Mouse (Mus musculus): ENCODE data around the gene Pex11g. TPM values are rescaled to one million over a fixed set of nuclear protein-coding genes. Genes with fewer than 3 reads are reported as not detected.

Pex11g gene
- total and polyA plus RNA-seq, 3 experiments, result 1.1 to 5.0 (median 2.1) TPM

- ATAC-seq (ENCODE audit: extremely low read depth, insufficient number of reproducible peaks, low FRiP score, poor library complexity, severe bottlenecking) (no peak), DNase-seq (ENCODE audit: low spot score) (no peak)
- peaks cover 6% of the 10 kb centered on the region for H3K4me1 ChIP-seq (ENCODE audit: insufficient read depth, low read depth, low read length)
Observed at GRCm38 (mm10) chr8:3449226-3449625, 18.3 kb downstream of the Pex11g start.

GRCm38 (mm10) chr8:3439510-3439909, 28.0 kb downstream of the Pex11g start:
- Histone ChIP-seq H3K36me3 (replicated peaks) (peaks cover 91% of the 10 kb centered on the region), H3K4me1 (ENCODE audit: insufficient read depth, low read depth, low read length) (peaks cover 34% of the 10 kb centered on the region), H3K9me3 (replicated peaks) (no peaks in the 10 kb centered on the region), H3K27me3 (ENCODE audit: insufficient read depth, low read length) (no peaks in the 10 kb centered on the region), H3K4me3 (ENCODE audit: low read depth, low read length) (no peak overlapping the region)
- TF ChIP-seq POLR2AphosphoS5 (IDR thresholded peaks at IDR 0.05; ENCODE audit: insufficient replicate concordance, low read depth, low read length) (no peak), CTCF (IDR thresholded peaks at IDR 0.05; ENCODE audit: low read depth, low read length) (0 out of 2 replicates have a peak, but pooled peaks have one; percentile 16)
- ATAC-seq (ENCODE audit: extremely low read depth, insufficient number of reproducible peaks, low FRiP score, poor library complexity, severe bottlenecking) (no peak), DNase-seq (ENCODE audit: low spot score) (no peak)

More at GRCm38 (mm10) chr8:3449226-3449625, 18.3 kb downstream of the Pex11g start:
- Histone ChIP-seq H3K9me3 (replicated peaks) (no peaks in the 10 kb centered on the region), H3K4me3 (ENCODE audit: low read depth, low read length) (no peak overlapping the region), H3K27me3 (ENCODE audit: insufficient read depth, low read length) (no peaks in the 10 kb centered on the region), H3K36me3 (replicated peaks) (peaks cover 99% of the 10 kb centered on the region)
- TF ChIP-seq GATA2 (IDR thresholded peaks at IDR 0.05; ENCODE audit: borderline replicate concordance, low read depth, low read length) (no peak), TAL1 (conservative IDR thresholded peaks at IDR 0.05; ENCODE audit: low read depth, low read length) (no peak), CTCF (IDR thresholded peaks at IDR 0.05; ENCODE audit: low read depth, low read length) (no peak), GATA1 (IDR thresholded peaks at IDR 0.05; ENCODE audit: borderline replicate concordance, low read length) (no peak), POLR2AphosphoS5 (IDR thresholded peaks at IDR 0.05; ENCODE audit: insufficient replicate concordance, low read depth, low read length) (no peak)

- ATAC-seq (ENCODE audit: extremely low read depth, insufficient number of reproducible peaks, low FRiP score, poor library complexity, severe bottlenecking), result peak; percentile 67
- TF ChIP-seq TAL1 (conservative IDR thresholded peaks at IDR 0.05; ENCODE audit: low read depth, low read length) (0 out of 2 replicates have a peak, but pooled peaks have one; percentile 21), GATA1 (IDR thresholded peaks at IDR 0.05; ENCODE audit: borderline replicate concordance, low read length) (no peak)
- Histone ChIP-seq H3K9me3 (replicated peaks) (no peaks in the 10 kb centered on the region), H3K36me3 (replicated peaks) (peaks cover 93% of the 10 kb centered on the region), H3K4me3 (ENCODE audit: low read depth, low read length) (no peak overlapping the region), H3K4me1 (ENCODE audit: insufficient read depth, low read depth, low read length) (peaks cover 41% of the 10 kb centered on the region), H3K27me3 (ENCODE audit: insufficient read depth, low read length) (no peaks in the 10 kb centered on the region)
- DNase-seq (ENCODE audit: low spot score), result peak; percentile 32
Observed at GRCm38 (mm10) chr8:3436492-3436891, 31.0 kb downstream of the Pex11g start.

GRCm38 (mm10) chr8:3431113-3431512, 36.4 kb downstream of the Pex11g start:
- DNase-seq (ENCODE audit: low spot score) (no peak), ATAC-seq (ENCODE audit: extremely low read depth, insufficient number of reproducible peaks, low FRiP score, poor library complexity, severe bottlenecking) (no peak)
- TF ChIP-seq GATA2 (IDR thresholded peaks at IDR 0.05; ENCODE audit: borderline replicate concordance, low read depth, low read length), result no peak
- TF ChIP-seq POLR2AphosphoS5 (IDR thresholded peaks at IDR 0.05; ENCODE audit: insufficient replicate concordance, low read depth, low read length), result no peak
- no peak for TF ChIP-seq CTCF (IDR thresholded peaks at IDR 0.05; ENCODE audit: low read depth, low read length)
- TF ChIP-seq TAL1 (conservative IDR thresholded peaks at IDR 0.05; ENCODE audit: low read depth, low read length), result no peak
- TF ChIP-seq GATA1 (IDR thresholded peaks at IDR 0.05; ENCODE audit: borderline replicate concordance, low read length), result no peak
- Histone ChIP-seq H3K27me3 (ENCODE audit: insufficient read depth, low read length) (no peaks in the 10 kb centered on the region), H3K36me3 (replicated peaks) (peaks cover 96% of the 10 kb centered on the region), H3K4me3 (ENCODE audit: low read depth, low read length) (no peak overlapping the region), H3K9me3 (replicated peaks) (no peaks in the 10 kb centered on the region), H3K4me1 (ENCODE audit: insufficient read depth, low read depth, low read length) (peaks cover 33% of the 10 kb centered on the region)

GRCm38 (mm10) chr8:3429966-3430365, 37.5 kb downstream of the Pex11g start:
- Histone ChIP-seq H3K27me3 (ENCODE audit: insufficient read depth, low read length) (no peaks in the 10 kb centered on the region), H3K36me3 (replicated peaks) (peaks cover 96% of the 10 kb centered on the region), H3K4me3 (ENCODE audit: low read depth, low read length) (no peak overlapping the region), H3K9me3 (replicated peaks) (no peaks in the 10 kb centered on the region), H3K4me1 (ENCODE audit: insufficient read depth, low read depth, low read length) (peaks cover 31% of the 10 kb centered on the region)
- ATAC-seq (ENCODE audit: extremely low read depth, insufficient number of reproducible peaks, low FRiP score, poor library complexity, severe bottlenecking) (no peak), DNase-seq (ENCODE audit: low spot score) (no peak)
- TF ChIP-seq GATA2 (IDR thresholded peaks at IDR 0.05; ENCODE audit: borderline replicate concordance, low read depth, low read length) (no peak), GATA1 (IDR thresholded peaks at IDR 0.05; ENCODE audit: borderline replicate concordance, low read length) (no peak), TAL1 (conservative IDR thresholded peaks at IDR 0.05; ENCODE audit: low read depth, low read length) (no peak), POLR2AphosphoS5 (IDR thresholded peaks at IDR 0.05; ENCODE audit: insufficient replicate concordance, low read depth, low read length) (no peak), CTCF (IDR thresholded peaks at IDR 0.05; ENCODE audit: low read depth, low read length) (no peak)

GRCm38 (mm10) chr8:3428426-3428825, 39.1 kb downstream of the Pex11g start:
- DNase-seq (ENCODE audit: low spot score), result no peak
- H3K4me3 ChIP-seq (ENCODE audit: low read depth, low read length), result no peak overlapping the region
- H3K36me3 ChIP-seq (replicated peaks), result peaks cover 95% of the 10 kb centered on the region
- no peak for TF ChIP-seq POLR2AphosphoS5 (IDR thresholded peaks at IDR 0.05; ENCODE audit: insufficient replicate concordance, low read depth, low read length)
- no peak for TF ChIP-seq GATA2 (IDR thresholded peaks at IDR 0.05; ENCODE audit: borderline replicate concordance, low read depth, low read length)
- no peak for TF ChIP-seq CTCF (IDR thresholded peaks at IDR 0.05; ENCODE audit: low read depth, low read length)
- TF ChIP-seq TAL1 (conservative IDR thresholded peaks at IDR 0.05; ENCODE audit: low read depth, low read length), result no peak
- TF ChIP-seq GATA1 (IDR thresholded peaks at IDR 0.05; ENCODE audit: borderline replicate concordance, low read length), result no peak
- peaks cover 25% of the 10 kb centered on the region for H3K4me1 ChIP-seq (ENCODE audit: insufficient read depth, low read depth, low read length)
- H3K9me3 ChIP-seq (replicated peaks), result no peaks in the 10 kb centered on the region
- ATAC-seq (ENCODE audit: extremely low read depth, insufficient number of reproducible peaks, low FRiP score, poor library complexity, severe bottlenecking), result no peak
- H3K27me3 ChIP-seq (ENCODE audit: insufficient read depth, low read length), result no peaks in the 10 kb centered on the region

- H3K4me3 ChIP-seq (ENCODE audit: low read depth, low read length), result no peak overlapping the region
- ATAC-seq (ENCODE audit: extremely low read depth, insufficient number of reproducible peaks, low FRiP score, poor library complexity, severe bottlenecking) (no peak), DNase-seq (ENCODE audit: low spot score) (no peak)
- peaks cover 30% of the 10 kb centered on the region for H3K4me1 ChIP-seq (ENCODE audit: insufficient read depth, low read depth, low read length)
- TF ChIP-seq TAL1 (conservative IDR thresholded peaks at IDR 0.05; ENCODE audit: low read depth, low read length), result no peak
- H3K27me3 ChIP-seq (ENCODE audit: insufficient read depth, low read length), result no peaks in the 10 kb centered on the region
- peaks cover 86% of the 10 kb centered on the region for H3K36me3 ChIP-seq (replicated peaks)
- H3K9me3 ChIP-seq (replicated peaks), result no peaks in the 10 kb centered on the region
Observed at GRCm38 (mm10) chr8:3426211-3426610, 41.3 kb downstream of the Pex11g start.

All from G1E (cell line).